Mouse (Mus musculus): ENCODE data around the gene Ccdc92. TPM values are rescaled to one million over a fixed set of nuclear protein-coding genes. Genes with fewer than 3 reads are reported as not detected.
A peak's percentile ranks its signal among the peaks of the same experiment; 100 is the strongest.

The Ccdc92 gene
- total and polyA plus RNA-seq, 2 experiments from 2014 or later = 26.1 to 45.4 TPM

DNA sequence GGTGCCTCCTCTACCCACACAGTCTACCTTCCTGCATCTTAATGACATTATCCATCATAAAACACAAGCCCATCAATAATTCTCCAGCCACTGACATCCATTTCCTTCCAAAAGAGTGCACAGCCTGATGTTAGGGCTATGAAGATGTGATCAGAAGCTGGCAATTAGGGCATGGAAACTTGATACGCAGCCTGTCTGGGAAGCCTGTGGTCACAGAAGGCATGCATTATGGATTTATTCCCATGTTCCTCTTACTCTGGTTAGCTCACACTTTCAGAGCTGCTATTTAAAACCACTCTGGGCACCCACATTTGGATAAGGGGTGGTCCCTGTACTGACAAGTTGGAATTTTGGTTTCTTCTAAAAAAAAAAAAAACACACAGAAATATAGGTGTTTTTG lies 15.2 kb downstream of the Ccdc92 start:
- H3K27ac ChIP-seq (ENCODE audit: low read depth, low read length) = no peak overlapping the region

DNA sequence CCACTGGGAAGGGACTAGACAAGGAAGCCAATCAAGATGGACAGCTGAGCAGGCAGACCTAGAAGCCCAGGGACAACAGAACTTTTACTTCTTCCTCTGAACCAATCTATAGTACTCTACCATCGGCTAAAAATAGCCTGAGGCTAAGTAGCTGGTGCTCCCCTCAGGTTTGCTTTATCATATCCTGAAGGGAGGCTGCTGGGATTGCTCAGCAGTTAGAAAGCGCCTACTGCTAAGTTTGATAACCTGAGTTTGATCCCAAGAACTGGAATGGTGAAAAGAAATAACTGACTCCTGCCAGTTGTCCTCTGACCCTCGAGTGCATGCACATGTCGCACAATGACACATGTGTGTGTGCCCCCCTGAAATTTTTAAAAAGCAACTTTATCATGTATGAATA lies 17.3 kb downstream of the Ccdc92 start:
- DNase-seq (no peak), ATAC-seq (no peak)
- no peaks in the 10 kb centered on the region for H3K4me1 ChIP-seq (ENCODE audit: insufficient read depth)
- no peak for TF ChIP-seq CTCF (IDR thresholded peaks at IDR 0.05; ENCODE audit: low read depth)
- no peak overlapping the region for H3K9ac ChIP-seq
- H3K36me3 ChIP-seq (ENCODE audit: insufficient read depth) = no peaks in the 10 kb centered on the region
- no peak overlapping the region for H3K27ac ChIP-seq (ENCODE audit: low read depth, low read length)
- H3K4me3 ChIP-seq (ENCODE audit: low read depth, low read length) = no peak overlapping the region
- H3K4me2 ChIP-seq (ENCODE audit: low read depth) = no peak overlapping the region
- 81% methylated on average over 4 of the region's 4 CpGs for WGBS
- H3K9me3 ChIP-seq (ENCODE audit: low read length) = no peaks in the 10 kb centered on the region
- H3K27me3 ChIP-seq (ENCODE audit: insufficient read depth, low read length) = no peaks in the 10 kb centered on the region

More for the DNA sequence above, 15.2 kb downstream of the Ccdc92 start:
- DNase-seq (no peak), ATAC-seq (no peak)
- Histone ChIP-seq H3K9ac (no peak overlapping the region), H3K4me2 (ENCODE audit: low read depth) (no peak overlapping the region), H3K27me3 (ENCODE audit: insufficient read depth, low read length) (no peaks in the 10 kb centered on the region), H3K4me1 (ENCODE audit: insufficient read depth) (no peaks in the 10 kb centered on the region), H3K9me3 (ENCODE audit: low read length) (no peaks in the 10 kb centered on the region), H3K36me3 (ENCODE audit: insufficient read depth) (no peaks in the 10 kb centered on the region), H3K4me3 (ENCODE audit: low read depth, low read length) (no peak overlapping the region)
- no peak for TF ChIP-seq CTCF (IDR thresholded peaks at IDR 0.05; ENCODE audit: low read depth)
- WGBS = 84% methylated on average over 1 of the region's 1 CpGs

DNA sequence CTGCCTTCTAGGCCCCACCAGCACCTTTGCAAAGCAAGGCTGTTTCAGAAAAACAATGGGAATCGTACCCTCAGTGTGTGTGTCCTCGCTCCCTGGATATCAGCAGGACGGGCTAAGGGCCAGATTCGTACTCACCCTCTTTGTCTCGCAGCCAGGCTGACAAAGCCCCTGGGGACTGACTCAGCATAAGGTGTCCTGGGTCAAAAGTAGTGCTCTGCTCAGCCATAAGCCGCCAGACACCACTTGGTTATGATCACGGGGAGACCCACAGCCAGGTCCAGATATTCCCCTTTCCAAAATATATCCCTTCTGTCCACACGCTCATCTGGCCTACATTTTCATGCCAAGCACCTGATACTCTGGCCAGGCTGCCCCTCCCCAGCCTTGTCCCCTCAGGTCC lies 18.8 kb downstream of the Ccdc92 start:
- Histone ChIP-seq H3K36me3 (ENCODE audit: insufficient read depth) (peaks cover 7% of the 10 kb centered on the region), H3K4me3 (ENCODE audit: low read depth, low read length) (no peak overlapping the region), H3K4me1 (ENCODE audit: insufficient read depth) (no peaks in the 10 kb centered on the region), H3K9ac (no peak overlapping the region), H3K9me3 (ENCODE audit: low read length) (no peaks in the 10 kb centered on the region), H3K27me3 (ENCODE audit: insufficient read depth, low read length) (no peaks in the 10 kb centered on the region), H3K27ac (ENCODE audit: low read depth, low read length) (no peak overlapping the region), H3K4me2 (ENCODE audit: low read depth) (no peak overlapping the region)
- 65% methylated on average over 8 of the region's 8 CpGs for WGBS
- DNase-seq (no peak), ATAC-seq (no peak)
- no peak for TF ChIP-seq CTCF (IDR thresholded peaks at IDR 0.05; ENCODE audit: low read depth)

DNA sequence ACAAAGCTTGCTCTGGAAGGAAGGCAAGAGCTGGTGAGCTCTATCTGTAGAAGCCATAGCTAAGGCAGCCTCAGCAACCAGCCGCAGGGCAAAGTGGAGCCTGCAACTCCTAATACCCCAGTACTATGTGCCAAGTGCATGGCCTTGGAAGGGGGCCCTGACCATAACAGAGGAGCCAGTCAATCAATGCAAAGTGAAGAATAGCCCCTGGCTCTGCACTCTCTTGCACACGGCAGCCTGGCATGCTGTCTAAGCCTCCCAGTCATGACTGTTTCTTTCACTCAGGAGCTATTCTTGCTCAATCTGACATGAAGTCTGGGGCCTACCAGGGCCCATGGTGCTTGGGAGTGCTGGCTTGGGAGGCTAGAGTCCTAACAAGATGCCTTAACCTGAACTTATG lies 21.6 kb downstream of the Ccdc92 start:
- no peaks in the 10 kb centered on the region for H3K27me3 ChIP-seq (ENCODE audit: insufficient read depth, low read length)
- no peak overlapping the region for H3K9ac ChIP-seq
- 0 out of 2 replicates have a peak overlapping the region, but pooled peaks have one; percentile 2 for H3K27ac ChIP-seq (ENCODE audit: low read depth, low read length)
- DNase-seq (peak; percentile 59), ATAC-seq (peak; percentile 86)
- 35% methylated on average over 2 of the region's 2 CpGs for WGBS
- H3K36me3 ChIP-seq (ENCODE audit: insufficient read depth) = peaks cover 31% of the 10 kb centered on the region
- H3K4me3 ChIP-seq (ENCODE audit: low read depth, low read length) = no peak overlapping the region
- no peak for TF ChIP-seq CTCF (IDR thresholded peaks at IDR 0.05; ENCODE audit: low read depth)
- no peak overlapping the region for H3K4me2 ChIP-seq (ENCODE audit: low read depth)
- no peaks in the 10 kb centered on the region for H3K9me3 ChIP-seq (ENCODE audit: low read length)
- H3K4me1 ChIP-seq (ENCODE audit: insufficient read depth) = no peaks in the 10 kb centered on the region

DNA sequence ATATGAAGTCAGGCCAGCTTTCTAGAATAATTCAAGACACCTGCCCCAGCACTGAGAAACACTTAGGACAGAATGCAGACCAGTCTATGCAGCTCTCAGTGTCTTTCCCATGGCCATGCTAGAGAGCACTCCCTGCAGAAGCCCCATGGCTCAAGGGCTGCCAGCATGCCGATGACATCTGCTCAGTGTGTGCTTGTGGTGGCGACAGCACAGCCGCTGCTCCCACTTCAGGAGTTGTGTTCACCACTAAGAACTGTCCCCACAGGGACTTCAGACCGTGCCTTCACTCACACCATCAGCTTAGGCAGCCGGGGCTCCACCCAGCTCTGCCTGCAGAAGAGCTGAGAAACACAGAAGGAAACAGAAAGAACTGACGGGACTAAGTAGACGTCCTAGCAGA lies 22.0 kb downstream of the Ccdc92 start:
- H3K4me3 ChIP-seq (ENCODE audit: low read depth, low read length) = no peak overlapping the region
- DNase-seq (no peak), ATAC-seq (peak; percentile 34; the same call in 1 of the 2 replicates)
- H3K27me3 ChIP-seq (ENCODE audit: insufficient read depth, low read length) = no peaks in the 10 kb centered on the region
- H3K9me3 ChIP-seq (ENCODE audit: low read length) = no peaks in the 10 kb centered on the region
- no peak overlapping the region for H3K4me2 ChIP-seq (ENCODE audit: low read depth)
- TF ChIP-seq CTCF (IDR thresholded peaks at IDR 0.05; ENCODE audit: low read depth) = no peak
- no peak overlapping the region for H3K27ac ChIP-seq (ENCODE audit: low read depth, low read length)
- peaks cover 36% of the 10 kb centered on the region for H3K36me3 ChIP-seq (ENCODE audit: insufficient read depth)
- WGBS = 53% methylated on average over 7 of the region's 7 CpGs
- H3K9ac ChIP-seq = no peak overlapping the region
- H3K4me1 ChIP-seq (ENCODE audit: insufficient read depth) = no peaks in the 10 kb centered on the region

DNA sequence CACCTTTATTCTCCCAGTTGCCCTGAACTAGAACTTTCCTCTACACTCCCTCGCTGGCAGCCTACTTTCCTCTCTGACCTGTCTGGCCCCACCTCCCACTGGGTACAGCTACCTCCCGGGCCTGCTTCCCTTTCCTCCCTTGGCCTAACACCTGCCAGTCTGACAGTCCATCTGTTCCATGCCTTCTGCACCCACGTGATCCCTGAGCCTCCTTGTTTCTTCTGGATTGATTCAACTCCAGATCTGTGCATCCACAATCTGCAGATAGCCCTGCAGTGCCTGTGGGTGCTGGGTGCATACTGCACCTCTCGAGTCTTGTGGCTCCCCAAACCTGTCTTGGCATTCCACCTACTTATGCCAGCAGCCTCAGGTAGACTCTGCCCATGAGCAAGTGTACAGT lies 25.6 kb downstream of the Ccdc92 start:
- H3K27me3 ChIP-seq (ENCODE audit: insufficient read depth, low read length) = no peaks in the 10 kb centered on the region
- no peak overlapping the region for H3K4me3 ChIP-seq (ENCODE audit: low read depth, low read length)
- H3K9ac ChIP-seq = no peak overlapping the region
- H3K9me3 ChIP-seq (ENCODE audit: low read length) = no peaks in the 10 kb centered on the region
- no peak for ATAC-seq
- no peak for DNase-seq
- peaks cover 60% of the 10 kb centered on the region for H3K36me3 ChIP-seq (ENCODE audit: insufficient read depth)
- no peak for TF ChIP-seq CTCF (IDR thresholded peaks at IDR 0.05; ENCODE audit: low read depth)
- no peak overlapping the region for H3K27ac ChIP-seq (ENCODE audit: low read depth, low read length)
- 61% methylated on average over 4 of the region's 4 CpGs for WGBS
- no peaks in the 10 kb centered on the region for H3K4me1 ChIP-seq (ENCODE audit: insufficient read depth)
- no peak overlapping the region for H3K4me2 ChIP-seq (ENCODE audit: low read depth)

DNA sequence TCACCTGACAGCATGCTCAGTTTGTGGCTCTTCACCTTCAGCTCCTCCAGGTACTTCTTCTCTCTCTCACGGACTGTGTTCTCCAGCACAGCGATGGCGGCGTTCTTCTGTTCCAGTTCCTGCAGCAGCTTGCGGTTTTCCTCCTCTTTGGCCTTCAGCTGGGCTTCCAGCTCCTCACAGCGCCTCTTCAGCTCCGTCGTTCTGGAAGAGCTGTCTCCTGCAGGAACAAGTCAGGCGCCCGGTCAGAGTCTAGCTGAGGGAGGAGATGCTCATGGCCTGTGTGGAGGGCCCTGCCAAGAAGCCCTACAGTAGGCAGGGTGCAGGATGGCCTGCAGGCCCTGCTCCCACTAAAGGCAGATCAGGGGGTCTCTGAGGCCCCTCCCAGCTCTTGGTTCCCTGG lies 26.1 kb downstream of the Ccdc92 start:
- H3K27me3 ChIP-seq (ENCODE audit: insufficient read depth, low read length) = no peaks in the 10 kb centered on the region
- no peak overlapping the region for H3K27ac ChIP-seq (ENCODE audit: low read depth, low read length)
- TF ChIP-seq CTCF (IDR thresholded peaks at IDR 0.05; ENCODE audit: low read depth) = no peak
- H3K4me3 ChIP-seq (ENCODE audit: low read depth, low read length) = no peak overlapping the region
- no peaks in the 10 kb centered on the region for H3K4me1 ChIP-seq (ENCODE audit: insufficient read depth)
- ATAC-seq = no peak
- no peak overlapping the region for H3K4me2 ChIP-seq (ENCODE audit: low read depth)
- 95% methylated on average over 10 of the region's 10 CpGs for WGBS
- H3K9ac ChIP-seq = no peak overlapping the region
- peaks cover 60% of the 10 kb centered on the region for H3K36me3 ChIP-seq (ENCODE audit: insufficient read depth)
- no peak for DNase-seq
- no peaks in the 10 kb centered on the region for H3K9me3 ChIP-seq (ENCODE audit: low read length)

DNA sequence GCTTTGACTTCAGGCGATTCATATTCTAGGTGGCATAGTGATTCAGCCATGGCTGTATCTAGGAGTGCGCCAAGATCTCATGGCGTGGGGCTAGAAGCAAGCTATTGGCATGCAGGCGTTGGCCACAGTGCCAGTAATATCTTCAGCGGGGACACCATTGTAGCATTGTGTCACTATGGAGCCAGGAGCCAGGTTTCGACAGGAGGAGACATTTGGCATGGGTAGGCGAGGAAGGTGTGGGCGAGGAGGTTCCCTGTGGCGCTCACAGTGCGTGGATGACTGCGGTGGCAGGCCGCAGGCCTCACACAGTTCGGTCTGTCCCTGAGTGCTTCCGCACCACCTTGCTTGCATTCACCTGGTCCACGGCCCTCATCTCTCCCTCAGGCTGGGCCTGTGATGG lies 27.0 kb downstream of the Ccdc92 start:
- H3K4me2 ChIP-seq (ENCODE audit: low read depth) = no peak overlapping the region
- H3K27me3 ChIP-seq (ENCODE audit: insufficient read depth, low read length) = no peaks in the 10 kb centered on the region
- no peak overlapping the region for H3K4me3 ChIP-seq (ENCODE audit: low read depth, low read length)
- ATAC-seq (no peak), DNase-seq (no peak)
- no peaks in the 10 kb centered on the region for H3K4me1 ChIP-seq (ENCODE audit: insufficient read depth)
- TF ChIP-seq CTCF (IDR thresholded peaks at IDR 0.05; ENCODE audit: low read depth) = no peak
- WGBS = 94% methylated on average over 15 of the region's 15 CpGs
- peaks cover 60% of the 10 kb centered on the region for H3K36me3 ChIP-seq (ENCODE audit: insufficient read depth)
- H3K27ac ChIP-seq (ENCODE audit: low read depth, low read length) = no peak overlapping the region
- no peak overlapping the region for H3K9ac ChIP-seq
- H3K9me3 ChIP-seq (ENCODE audit: low read length) = no peaks in the 10 kb centered on the region

All from forebrain, postnatal 0 days (tissue).